Mouse (Mus musculus) cerebellum, adult 2 months (tissue): ENCODE measurements at regions not wholly inside any gene's neighbourhood (a gene's known extent, or its start where the extent isn't known, plus 50 kb on each side); places are given as distances from the start of the nearest gene placed in this dataset.
A peak's percentile ranks its signal among the peaks of the same experiment; 100 is the strongest.

ENCODE experiments used
- DNase-seq, 2 experiments: peaks; one replicate each; pipeline ENCODE4 v3.0.0; 2021
- H3K27ac ChIP-seq: fragments of 200-500 bp; 2 replicates; pipeline ENCODE4 v1.5.1; 2012; ENCODE audit warnings: low read length, control low read depth, inconsistent platforms; ENCODE audit not compliant: insufficient read depth
- H3K27me3 ChIP-seq: fragments of 200-500 bp; 2 replicates; pipeline ENCODE4 v1.6.1; 2012; ENCODE audit warnings: inconsistent platforms, mild to moderate bottlenecking, low read length, moderate library complexity; ENCODE audit not compliant: control insufficient read depth, insufficient read depth
- H3K4me1 ChIP-seq: fragments of 200-500 bp; 2 replicates; pipeline ENCODE4 v1.6.1; 2011; ENCODE audit warnings: low read length; ENCODE audit not compliant: control insufficient read depth, insufficient read depth
- H3K4me3 ChIP-seq: fragments of 200-500 bp; replicated peaks from 2 replicates; pipeline ENCODE3; 2011; ENCODE audit warnings: mild to moderate bottlenecking, low read depth, low read length, control low read depth; ENCODE audit not compliant: insufficient read depth
- CTCF ChIP-seq: fragments of 200-500 bp; IDR thresholded peaks from 2 replicates; pipeline ENCODE4 v1.5.1; 2011; ENCODE audit warnings: low read depth, mild to moderate bottlenecking, control low read depth, low read length, moderate library complexity, borderline replicate concordance; ENCODE audit not compliant: insufficient read depth
- POLR2A ChIP-seq: fragments of 200-500 bp; IDR thresholded peaks from 2 replicates; pipeline ENCODE4 v1.6.1; 2011; ENCODE audit warnings: low read length, control low read depth, borderline replicate concordance; ENCODE audit not compliant: insufficient read depth
- WGBS: fragments of 180-500 bp; shearing (Covaris S2); methylation state at CpG from one replicate; pipeline ENCODE4 v1.1.7; 2018; 5-methylcytosine and 5-hydroxymethylcytosine counted together

DNA sequence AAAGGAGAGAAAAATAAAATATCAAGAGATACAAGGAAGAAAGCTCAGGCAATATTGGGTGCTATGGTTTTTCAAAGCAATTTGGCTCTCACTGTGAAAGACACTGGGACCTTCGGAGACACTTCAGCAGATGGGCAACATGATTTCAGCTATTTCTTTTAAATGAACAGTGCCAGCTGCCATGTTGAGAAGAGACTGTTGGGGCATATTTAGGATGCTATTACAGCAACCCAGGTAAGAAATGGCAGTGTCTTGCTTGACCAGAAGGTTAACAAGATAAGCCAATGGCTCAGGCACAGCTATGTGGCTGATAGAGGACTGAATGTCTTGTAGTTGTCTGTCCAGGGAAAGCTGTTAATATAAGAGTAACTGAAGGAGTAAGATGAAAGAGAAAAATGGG lies 348.6 kb downstream of the Ankrd7 start:
- Histone ChIP-seq H3K4me1 (no peaks in the 10 kb centered on the region; the same call in 1 of the 2 replicates), H3K27me3 (no peaks in the 10 kb centered on the region), H3K27ac (peak overlapping the region; percentile 51; the same call in 1 of the 2 replicates), H3K4me3 (no peak overlapping the region)
- DNase-seq: peak; percentile 23 to 53
- 16% methylated on average over 1 of the region's 1 CpGs for WGBS
- TF ChIP-seq CTCF (no peak), POLR2A (no peak)

DNA sequence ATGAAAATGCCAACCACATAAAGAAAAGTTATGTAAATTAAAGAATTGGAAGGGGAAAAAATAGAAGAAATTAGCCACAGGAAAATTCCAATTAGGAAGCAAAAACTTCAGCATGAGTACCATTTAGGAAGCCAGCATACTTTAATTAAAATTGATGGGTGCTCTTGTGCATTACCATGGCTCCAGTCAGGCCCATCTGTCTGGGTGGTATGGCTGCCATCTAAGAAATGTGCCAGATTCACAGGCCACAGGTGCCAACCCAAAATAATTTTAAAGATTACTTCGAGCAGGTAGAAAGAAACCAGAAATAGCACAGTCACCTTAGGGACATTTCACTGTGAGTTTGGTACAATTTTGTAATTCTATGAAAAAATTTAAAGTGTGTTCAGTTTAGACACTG lies 349.0 kb downstream of the Ankrd7 start:
- WGBS: 11% methylated on average over 1 of the region's 1 CpGs
- Histone ChIP-seq H3K4me3 (no peak overlapping the region), H3K27ac (no peak overlapping the region; the same call in 1 of the 2 replicates), H3K4me1 (no peaks in the 10 kb centered on the region; the same call in 1 of the 2 replicates), H3K27me3 (no peaks in the 10 kb centered on the region)
- no peak for TF ChIP-seq POLR2A
- no peak for TF ChIP-seq CTCF
- DNase-seq: peak; percentile 51 to 78

DNA sequence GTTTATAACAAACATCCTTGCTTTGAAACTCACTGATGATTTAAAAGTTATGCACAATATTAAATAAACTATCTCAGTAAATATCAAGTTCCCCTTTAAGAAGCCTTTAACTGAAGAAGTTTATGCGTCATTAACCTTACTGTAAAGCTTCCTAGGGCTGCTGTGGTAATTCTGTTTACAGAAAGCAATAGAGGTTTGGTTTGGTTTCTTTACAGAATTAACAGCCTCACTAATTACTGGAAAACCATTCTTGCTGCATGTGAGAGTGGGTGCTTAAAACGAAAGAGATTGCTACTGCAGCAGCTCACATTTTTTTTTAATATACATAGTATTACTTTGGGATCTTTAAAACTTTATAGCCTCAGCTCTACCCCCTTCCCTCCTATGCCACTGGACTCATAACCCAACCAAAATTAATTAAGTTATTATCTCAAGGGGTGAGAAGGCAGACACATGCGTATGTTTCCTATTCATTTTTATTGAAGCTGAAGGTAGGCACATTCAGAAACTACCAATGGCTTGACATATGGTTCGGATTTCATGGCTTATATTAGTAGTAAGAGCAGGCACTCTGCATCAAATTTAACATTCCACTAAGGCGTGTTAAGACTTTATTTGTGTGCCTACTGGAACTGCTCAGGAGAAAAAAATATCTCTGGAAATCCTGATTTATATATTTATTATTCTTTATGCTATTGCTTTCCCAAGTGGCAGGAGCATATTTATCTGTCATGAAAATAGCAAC lies 398.1 kb downstream of the Ankrd7 start:
- TF ChIP-seq POLR2A (no peak), CTCF (no peak)
- Histone ChIP-seq H3K4me3 (no peak overlapping the region), H3K27me3 (no peaks in the 10 kb centered on the region), H3K4me1 (no peaks in the 10 kb centered on the region), H3K27ac (no peak overlapping the region)
- no peak for DNase-seq
- 81% methylated on average over 5 of the region's 5 CpGs for WGBS

DNA sequence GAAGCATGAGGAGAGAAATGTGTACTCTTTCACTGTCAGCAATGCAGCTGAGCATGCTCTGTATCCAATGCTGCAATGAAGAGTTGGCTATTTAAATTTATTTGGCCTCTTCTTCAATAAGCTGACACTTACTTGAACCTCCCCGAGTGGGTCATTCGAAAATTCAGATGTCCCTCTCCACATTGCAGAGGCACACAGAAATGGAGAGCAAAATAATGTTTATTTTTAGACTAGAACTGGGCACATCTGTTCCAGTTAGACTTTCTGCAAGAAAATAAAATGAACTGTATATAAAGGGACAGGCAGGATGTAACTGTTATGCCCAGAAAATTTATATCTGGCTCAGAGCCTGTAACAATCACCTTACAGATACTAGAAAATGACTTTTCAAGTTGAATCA lies 407.1 kb downstream of the Ankrd7 start:
- no peak for DNase-seq
- no peaks in the 10 kb centered on the region for H3K27me3 ChIP-seq
- no peak overlapping the region for H3K27ac ChIP-seq
- H3K4me1 ChIP-seq: no peaks in the 10 kb centered on the region
- no peak for TF ChIP-seq POLR2A
- TF ChIP-seq CTCF: no peak
- no peak overlapping the region for H3K4me3 ChIP-seq
- 39% methylated on average over 2 of the region's 2 CpGs for WGBS

DNA sequence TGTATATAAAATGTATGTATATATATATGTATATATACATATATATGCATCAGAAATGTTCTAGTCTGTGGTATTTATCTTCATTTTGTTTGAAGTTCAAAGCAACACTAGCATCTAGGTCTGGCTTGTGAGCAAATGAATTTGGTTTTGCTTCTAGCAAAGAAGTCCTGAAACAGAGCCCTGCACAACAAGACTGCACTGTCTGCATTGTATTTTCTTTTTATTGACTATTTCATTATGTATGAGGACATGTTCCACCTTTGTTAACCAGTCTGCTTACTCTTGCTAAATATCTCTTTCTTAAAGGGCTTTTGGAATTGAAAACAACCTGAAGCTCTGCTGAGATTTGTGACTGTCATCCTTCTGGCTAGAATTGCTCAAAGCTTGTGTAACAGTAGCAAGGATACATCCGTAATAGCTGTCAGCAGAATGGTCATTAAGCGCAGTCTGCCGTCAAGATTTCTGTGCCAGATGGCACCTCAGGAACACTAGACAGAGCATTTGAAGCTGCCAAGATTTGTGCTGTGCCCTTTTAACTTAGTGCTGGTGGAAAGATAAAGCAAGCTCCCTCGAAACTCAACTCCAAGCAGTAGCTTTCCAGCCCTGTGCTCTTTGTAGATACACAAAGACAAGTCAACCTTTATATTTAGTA lies 416.7 kb downstream of the Ankrd7 start:
- peak; percentile 81 to 97 for DNase-seq
- no peak for TF ChIP-seq POLR2A
- no peak for TF ChIP-seq CTCF
- Histone ChIP-seq H3K4me1 (peaks cover 3% of the 10 kb centered on the region; the same call in 1 of the 2 replicates), H3K27me3 (no peaks in the 10 kb centered on the region), H3K4me3 (no peak overlapping the region), H3K27ac (peak overlapping the region; percentile 58; the same call in 1 of the 2 replicates)
- WGBS: 4% methylated on average over 4 of the region's 4 CpGs

DNA sequence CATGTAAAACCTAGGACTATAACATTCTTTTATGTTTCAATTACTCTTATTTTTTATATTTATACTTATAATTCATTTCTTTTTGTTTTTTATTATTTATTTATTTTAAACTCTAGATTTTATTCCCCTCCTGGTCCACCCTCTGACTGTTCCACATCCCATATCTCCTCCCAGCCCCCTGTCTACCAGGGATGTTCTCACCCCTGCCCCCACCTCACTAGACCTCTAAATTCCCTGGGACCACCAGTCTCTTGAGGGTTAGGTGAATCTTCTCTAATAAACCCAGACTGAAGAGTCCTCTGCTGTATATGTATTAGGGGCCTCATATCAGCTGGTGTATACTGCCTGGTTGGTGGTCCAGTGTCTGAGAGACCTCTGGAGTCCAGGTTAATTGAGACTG lies 466.5 kb downstream of the Ankrd7 start:
- TF ChIP-seq CTCF (no peak), POLR2A (no peak)
- no peak overlapping the region for H3K27ac ChIP-seq
- DNase-seq: no peak
- no peaks in the 10 kb centered on the region for H3K27me3 ChIP-seq
- H3K4me1 ChIP-seq: no peaks in the 10 kb centered on the region
- H3K4me3 ChIP-seq: no peak overlapping the region

DNA sequence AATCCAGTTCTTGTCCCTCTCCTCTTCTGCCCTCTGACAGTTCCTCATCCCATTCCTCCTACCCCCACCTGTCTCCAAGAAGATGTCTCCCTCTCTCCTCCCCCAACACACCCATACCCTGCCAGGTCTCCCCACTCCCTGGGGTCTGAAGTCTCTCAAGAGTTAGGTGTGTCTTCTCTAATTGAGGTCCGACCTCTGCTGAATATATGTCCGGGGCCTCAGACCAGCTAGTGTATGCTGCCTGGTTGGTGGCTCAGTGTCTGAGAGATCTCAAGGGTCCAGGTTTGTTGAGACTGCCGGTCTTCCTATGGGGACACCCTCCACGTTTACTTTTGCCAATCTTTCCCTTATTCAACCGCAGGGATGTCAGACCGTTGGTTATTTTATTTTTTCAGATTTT lies 469.5 kb downstream of the Ankrd7 start:
- WGBS: 91% methylated on average over 6 of the region's 6 CpGs
- no peak for DNase-seq
- Histone ChIP-seq H3K4me1 (no peaks in the 10 kb centered on the region), H3K4me3 (no peak overlapping the region), H3K27me3 (no peaks in the 10 kb centered on the region), H3K27ac (no peak overlapping the region)
- TF ChIP-seq CTCF: no peak
- no peak for TF ChIP-seq POLR2A

DNA sequence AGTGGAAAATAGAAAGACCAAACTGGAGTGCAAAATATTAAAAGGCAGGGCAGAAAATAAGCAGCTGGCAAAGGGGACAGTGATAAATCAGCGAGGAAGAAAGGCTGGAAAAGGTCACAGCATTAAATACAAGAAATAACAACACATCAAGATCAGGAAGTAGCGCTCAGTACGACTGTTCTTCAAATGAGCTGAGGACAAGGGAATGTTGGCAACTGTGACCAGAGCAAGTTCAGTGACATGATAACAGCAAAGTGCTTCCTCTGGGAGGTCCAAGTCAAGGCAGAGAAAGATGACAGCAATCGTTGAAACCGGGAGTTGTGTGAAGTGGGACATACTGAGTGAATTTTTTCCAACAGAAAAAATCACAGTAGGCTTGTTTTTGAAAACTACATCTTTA lies 472.4 kb downstream of the Ankrd7 start:
- TF ChIP-seq CTCF: no peak
- TF ChIP-seq POLR2A: no peak
- WGBS: 61% methylated on average over 5 of the region's 5 CpGs

More for the DNA sequence above, 472.4 kb downstream of the Ankrd7 start:
- H3K4me3 ChIP-seq: no peak overlapping the region
- H3K4me1 ChIP-seq: no peaks in the 10 kb centered on the region
- no peak overlapping the region for H3K27ac ChIP-seq
- no peaks in the 10 kb centered on the region for H3K27me3 ChIP-seq
- no peak for DNase-seq
